Mouse (Mus musculus): ENCODE results near the gene Rbpj.

GRCm38 (mm10) chr5:53554926-53555325, 89.0 kb downstream of the Rbpj start:
- TF ChIP-seq EP300 (IDR thresholded peaks at IDR 0.05; ENCODE audit: low read depth), result no peak
- TF ChIP-seq CTCF (IDR thresholded peaks at IDR 0.05; ENCODE audit: low read depth), result no peak
